Mouse (Mus musculus): ENCODE measurements around the gene Pax7.

DNA sequence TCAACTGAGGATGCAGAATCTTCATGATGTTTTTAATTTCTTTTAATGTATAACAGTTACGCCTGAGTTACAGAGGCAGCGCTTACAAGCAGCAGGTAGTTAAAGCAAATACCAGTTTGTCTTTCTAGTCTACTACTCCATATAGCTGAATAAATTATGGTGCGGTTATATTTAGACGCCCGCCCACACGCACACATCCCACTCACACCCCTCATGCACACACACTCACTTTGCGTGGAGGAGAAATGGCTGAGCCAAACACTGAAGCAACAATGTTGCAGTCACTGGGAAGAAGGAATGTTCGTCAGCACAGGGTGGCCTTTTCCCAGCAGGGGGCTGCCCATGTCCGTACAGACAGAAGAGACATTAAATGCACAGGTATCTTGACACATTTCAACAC, 96.3 kb downstream of the Pax7 start:
- TF ChIP-seq POLR2A (IDR thresholded peaks at IDR 0.05; ENCODE audit: low read depth, low read length) (no peak), CTCF (IDR thresholded peaks at IDR 0.05; ENCODE audit: extremely low read depth, insufficient read length, insufficient replicate concordance, low read depth, low read length) (no peak)
